In the genomic region with DNA sequence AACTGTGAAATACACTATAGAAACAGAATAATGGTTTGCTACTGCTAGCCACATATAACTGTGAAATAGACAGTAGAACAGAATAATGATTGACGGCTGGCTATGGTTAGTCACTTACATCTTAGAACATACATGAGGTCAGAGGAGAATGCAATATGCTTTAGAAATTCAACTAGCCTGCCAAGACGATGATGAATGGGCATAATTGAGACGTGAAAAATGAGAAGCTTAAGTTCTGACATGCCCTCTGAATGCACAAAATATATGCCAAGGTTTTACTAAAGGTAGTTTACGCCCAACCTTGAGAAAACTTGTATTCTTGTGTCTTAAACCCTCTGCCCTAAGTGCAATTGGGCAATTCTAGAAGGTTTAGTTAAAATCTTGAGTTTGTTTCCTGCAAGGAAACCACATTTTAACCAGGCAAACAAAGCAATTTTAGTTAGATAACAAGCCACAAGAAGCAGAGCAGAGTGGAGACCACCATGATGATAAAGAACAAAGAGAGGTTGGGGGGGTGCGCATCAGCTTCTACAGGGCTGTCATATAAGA, we compare ENCODE assay signal across 30 mouse cellular contexts. TPM values are rescaled to one million over a fixed set of nuclear protein-coding genes. Genes with fewer than 3 reads are reported as not detected.
A peak's percentile ranks its signal among the peaks of the same experiment; 100 is the strongest.
DNase-seq lines count a peak whose midpoint lies in the region; ATAC-seq and TF ChIP-seq lines count a peak whose summit lies in the region.
"Had no signal": no experiment of that assay in that cellular context is flagged by ENCODE, and none has a peak within 500 bp of the region (broad histone marks: within the 10 kb centered on the region; RNA-seq: fewer than 3 reads in every experiment).

No protein-coding gene starts in this region.

- peak; percentile 34 for ATAC-seq in common myeloid progenitor, adult 5-6 weeks (replicated peaks; ENCODE audit: low read depth, poor library complexity, severe bottlenecking)
- peak; percentile 5; the same call in 1 of the 2 replicates for ATAC-seq in granulocyte monocyte progenitor cell, adult 5-6 weeks (replicated peaks; ENCODE audit: poor library complexity, severe bottlenecking)
- ATAC-seq: CD4-positive, CD25-positive, alpha-beta regulatory T cell, adult 4 months; forebrain, embryonic 16.5 days; hindbrain, embryonic 16.5 days; intestine, embryonic 15.5 days had no signal

- no peaks in the 10 kb centered on the region for H3K4me1 ChIP-seq in lung, adult 2 months (ENCODE audit: control insufficient read depth, insufficient read depth, low read length)
- H3K4me1 ChIP-seq: embryonic facial prominence, embryonic 12.5 days; embryonic facial prominence, embryonic 15.5 days; forebrain, embryonic 12.5 days; heart, embryonic 10.5 days; hindbrain, embryonic 13.5 days; intestine, embryonic 15.5 days had no signal

- no peak for TF ChIP-seq POLR2A in lung, adult 2 months (IDR thresholded peaks at IDR 0.05; ENCODE audit: borderline replicate concordance, extremely low read depth, low read depth, low read length)

- no peak overlapping the region for H3K4me3 ChIP-seq in lung, adult 2 months (replicated peaks; ENCODE audit: extremely low read depth, low read depth, low read length)
- H3K4me3 ChIP-seq: embryonic facial prominence, embryonic 12.5 days; embryonic facial prominence, embryonic 15.5 days; forebrain, embryonic 12.5 days; gastrocnemius, adult 2 months; heart, adult 2 months; heart, embryonic 10.5 days; heart, embryonic 13.5 days; hindbrain, embryonic 13.5 days; intestine, embryonic 15.5 days had no signal

- no peak for TF ChIP-seq CTCF in lung, adult 2 months (IDR thresholded peaks at IDR 0.05; ENCODE audit: insufficient read depth, low read length)

- WGBS in lung, adult 2 months: 70% methylated on average over 5 of the region's 5 CpGs

- DNase-seq in thymus, postnatal 0 days (ENCODE audit: low spot score): peak; percentile 2
- no peak for DNase-seq in thymus, postnatal 10 days (ENCODE audit: low spot score in 2 of 2)
- no peak for DNase-seq in layer of hippocampus, adult 9-11 months
- DNase-seq in cerebellum, adult 9-11 months: no peak
- no peak for DNase-seq in lung, adult 2 months
- DNase-seq in T-cell, adult 2 months (ENCODE audit: low spot score): no peak
- DNase-seq: adrenal gland, adult 2 months; adrenal gland, postnatal 14 days; cerebellum, adult 11 months; cerebellum, adult 2 months; cerebellum, postnatal 10 days; cerebellum, postnatal 36 days; gastrocnemius, adult 2 months; gastrocnemius, postnatal 14 days; heart, adult 2 months; heart, postnatal 14 days; heart, postnatal 4 days; kidney, adult 11 months had no signal

RNA-seq across cellular contexts. Expression of gene Gclc, which starts 43.2 kb away (rescaled TPM):
- 16.4 and 18.5 TPM in 2 replicates for polyA plus RNA-seq in thymus, postnatal 0 days (2015; fragmentation: Nextera tagmentation; extraction: Ambion mirVana)
- 48.4 and 57.5 TPM in 2 replicates for total RNA-seq in common myeloid progenitor, adult 5-6 weeks (2017)
- 44.6 and 47.5 TPM in 2 replicates for total RNA-seq in granulocyte monocyte progenitor cell, adult 5-6 weeks (2014; fragmentation: Nextera tagmentation)
- 52.3 and 56.8 TPM in 2 replicates for total RNA-seq in granulocyte monocyte progenitor cell, adult 5-6 weeks (2017)
- polyA plus RNA-seq in lung, adult 2 months (2012; rRNA removed): 40.4 and 49.3 TPM in 2 replicates
